Mouse (Mus musculus) intestine, postnatal 0 days (tissue): ENCODE data around the gene Mettl21c. TPM values are rescaled to one million over a fixed set of nuclear protein-coding genes. Genes with fewer than 3 reads are reported as not detected.

ENCODE experiments used
- ATAC-seq: fragments of 200-750 bp; cut with Nextera tagmentation; 2 replicates; pipeline ENCODE4 v1.8.0; 2017; ENCODE audit warnings: mild to moderate bottlenecking, moderate TSS enrichment, moderate library complexity
- H3K27ac ChIP-seq: fragments of 300-500 bp; sonication (generic); 2 replicates; pipeline ENCODE4 v1.5.1; 2014; ENCODE audit warnings: mild to moderate bottlenecking, low read depth, low read length, moderate library complexity
- H3K27me3 ChIP-seq: fragments of 300-500 bp; sonication (generic); replicated peaks from 2 replicates; pipeline ENCODE4 v1.6.1; 2014; ENCODE audit warnings: low read length, mixed read lengths; ENCODE audit not compliant: control insufficient read depth, insufficient read depth
- H3K36me3 ChIP-seq: fragments of 300-500 bp; sonication (generic); 2 replicates; pipeline ENCODE4 v1.6.1; 2014; ENCODE audit warnings: mild to moderate bottlenecking, moderate library complexity; ENCODE audit not compliant: control insufficient read depth, insufficient read depth
- H3K4me1 ChIP-seq: fragments of 300-500 bp; sonication (generic); replicated peaks from 2 replicates; pipeline ENCODE4 v1.6.1; 2014; ENCODE audit warnings: antibody characterized with exemption, low read length, mixed read lengths; ENCODE audit not compliant: control insufficient read depth, insufficient read depth
- H3K4me2 ChIP-seq: fragments of 300-500 bp; sonication (generic); replicated peaks from 2 replicates; pipeline ENCODE4 v1.6.1; 2014; ENCODE audit warnings: low read depth, mild to moderate bottlenecking, moderate library complexity
- H3K4me3 ChIP-seq: fragments of 300-500 bp; sonication (generic); 2 replicates; pipeline ENCODE4 v1.5.1; 2014; ENCODE audit warnings: low read depth, low read length
- H3K9ac ChIP-seq: fragments of 300-500 bp; sonication (generic); 2 replicates; pipeline ENCODE4 v1.6.1; 2014; ENCODE audit warnings: mild to moderate bottlenecking, low read depth, low read length
- H3K9me3 ChIP-seq: fragments of 300-500 bp; sonication (generic); 2 replicates; pipeline ENCODE4 v1.6.1; 2016; ENCODE audit warnings: mixed run types; ENCODE audit not compliant: control insufficient read depth
- CTCF ChIP-seq: sonication (generic); IDR thresholded peaks from 2 replicates; pipeline ENCODE4 v1.5.1; 2016; ENCODE audit warnings: low read depth, mild to moderate bottlenecking, control low read depth, antibody characterized with exemption, moderate library complexity
- WGBS: fragments of 180-500 bp; shearing (Covaris S2); extraction: QIAGEN DNeasy Blood & Tissue Kit; methylation state at CpG from one replicate; pipeline ENCODE4 v1.1.7; 2014; 5-methylcytosine and 5-hydroxymethylcytosine counted together
- polyA plus RNA-seq: library from polyadenylated mRNA; unstranded; fragments of >200 nt; fragmentation: Nextera tagmentation; extraction: Ambion mirVana; gene quantifications from 2 replicates; pipeline ENCODE4 v1.2.1, GENCODE M21; 2015

The Mettl21c gene
- polyA plus RNA-seq, 1 experiment from 2014 or later = 0.16 TPM

DNA sequence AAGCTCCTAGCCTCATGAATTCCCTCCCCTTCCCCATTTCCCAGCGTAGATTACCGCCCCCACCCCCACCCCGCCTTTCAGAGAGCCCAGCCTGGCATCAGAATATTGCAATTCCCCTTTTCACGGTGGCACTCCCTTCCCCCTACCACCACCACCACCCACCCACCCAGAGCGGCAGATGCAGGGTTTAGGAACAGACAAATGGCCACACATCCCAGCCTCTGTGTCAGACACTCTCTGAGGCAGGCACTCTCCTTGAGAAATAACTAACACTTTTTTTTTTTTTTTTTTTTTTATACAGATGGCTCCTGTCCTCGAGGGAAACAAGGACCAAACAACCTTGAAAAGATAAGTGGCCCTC is 22.7 kb upstream of the Mettl21c start:
- no peak for ATAC-seq
- peak overlapping the region; percentile 40 for H3K9ac ChIP-seq
- H3K4me2 ChIP-seq = peak overlapping the region; percentile 83
- 4% methylated on average over 6 of the region's 6 CpGs for WGBS
- no peak overlapping the region for H3K27ac ChIP-seq
- H3K36me3 ChIP-seq = no peaks in the 10 kb centered on the region
- peak overlapping the region; percentile 53 for H3K4me3 ChIP-seq
- TF ChIP-seq CTCF = no peak
- no peaks in the 10 kb centered on the region for H3K27me3 ChIP-seq
- H3K9me3 ChIP-seq = no peaks in the 10 kb centered on the region
- no peaks in the 10 kb centered on the region for H3K4me1 ChIP-seq

- no peaks in the 10 kb centered on the region for H3K36me3 ChIP-seq
- H3K9ac ChIP-seq = peak overlapping the region; percentile 40
- ATAC-seq = peak; percentile 66; the same call in 1 of the 2 replicates
- under 1% methylated on average over 17 of the region's 17 CpGs for WGBS
- no peaks in the 10 kb centered on the region for H3K4me1 ChIP-seq
- peak; percentile 90 for TF ChIP-seq CTCF
- H3K4me3 ChIP-seq = peak overlapping the region; percentile 53
- no peaks in the 10 kb centered on the region for H3K27me3 ChIP-seq
- no peak overlapping the region for H3K27ac ChIP-seq
- peak overlapping the region; percentile 83 for H3K4me2 ChIP-seq
- H3K9me3 ChIP-seq = no peaks in the 10 kb centered on the region
Measured at GRCm38 (mm10) chr1:44041797-44042554, 22.1 kb upstream of the Mettl21c start.

- TF ChIP-seq CTCF = no peak
- H3K36me3 ChIP-seq = no peaks in the 10 kb centered on the region
- ATAC-seq = no peak
- H3K9ac ChIP-seq = no peak overlapping the region
- no peaks in the 10 kb centered on the region for H3K27me3 ChIP-seq
- 84% methylated on average over 5 of the region's 5 CpGs for WGBS
- no peaks in the 10 kb centered on the region for H3K9me3 ChIP-seq
- H3K4me2 ChIP-seq = no peak overlapping the region
- no peaks in the 10 kb centered on the region for H3K4me1 ChIP-seq
- H3K27ac ChIP-seq = no peak overlapping the region
- no peak overlapping the region for H3K4me3 ChIP-seq
Measured at GRCm38 (mm10) chr1:44032948-44033347, 13.1 kb upstream of the Mettl21c start.

DNA sequence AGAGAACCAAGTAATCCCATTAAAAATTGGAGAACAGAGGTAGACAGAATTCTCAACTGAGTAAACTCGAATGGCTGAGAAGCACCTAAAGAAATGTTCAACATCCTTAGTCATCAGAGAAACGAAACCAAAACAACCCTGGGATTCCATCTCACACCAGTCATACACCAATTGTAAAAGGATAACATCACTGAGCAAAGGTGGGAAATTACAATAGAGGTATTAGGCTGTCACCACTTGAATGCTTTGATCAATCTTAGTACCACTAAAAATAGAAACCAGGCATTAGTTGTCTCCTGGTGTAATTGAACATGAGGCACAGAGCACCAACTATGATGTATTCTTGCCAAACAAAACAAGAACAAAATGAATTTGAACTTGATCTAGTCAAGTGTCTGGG is 12.4 kb upstream of the Mettl21c start:
- WGBS = 60% methylated on average over 2 of the region's 2 CpGs
- ATAC-seq = no peak
- Histone ChIP-seq H3K4me3 (no peak overlapping the region), H3K9me3 (no peaks in the 10 kb centered on the region), H3K9ac (no peak overlapping the region), H3K4me2 (no peak overlapping the region), H3K27me3 (no peaks in the 10 kb centered on the region), H3K4me1 (no peaks in the 10 kb centered on the region), H3K36me3 (no peaks in the 10 kb centered on the region), H3K27ac (no peak overlapping the region)
- no peak for TF ChIP-seq CTCF

- Histone ChIP-seq H3K27me3 (no peaks in the 10 kb centered on the region), H3K4me3 (no peak overlapping the region), H3K36me3 (no peaks in the 10 kb centered on the region), H3K9ac (no peak overlapping the region), H3K27ac (no peak overlapping the region), H3K4me2 (no peak overlapping the region), H3K4me1 (no peaks in the 10 kb centered on the region), H3K9me3 (no peaks in the 10 kb centered on the region)
- no peak for ATAC-seq
- 76% methylated on average over 1 of the region's 1 CpGs for WGBS
- TF ChIP-seq CTCF = no peak
Measured at GRCm38 (mm10) chr1:44027651-44028050, 7.8 kb upstream of the Mettl21c start.

- Histone ChIP-seq H3K4me3 (no peak overlapping the region), H3K36me3 (no peaks in the 10 kb centered on the region), H3K27ac (no peak overlapping the region), H3K9ac (no peak overlapping the region), H3K9me3 (no peaks in the 10 kb centered on the region), H3K4me1 (no peaks in the 10 kb centered on the region), H3K4me2 (no peak overlapping the region), H3K27me3 (no peaks in the 10 kb centered on the region)
- no peak for TF ChIP-seq CTCF
- WGBS = 89% methylated on average over 1 of the region's 1 CpGs
- no peak for ATAC-seq
Measured at GRCm38 (mm10) chr1:44022656-44023055, 2.8 kb upstream of the Mettl21c start.
